In the genomic region with DNA sequence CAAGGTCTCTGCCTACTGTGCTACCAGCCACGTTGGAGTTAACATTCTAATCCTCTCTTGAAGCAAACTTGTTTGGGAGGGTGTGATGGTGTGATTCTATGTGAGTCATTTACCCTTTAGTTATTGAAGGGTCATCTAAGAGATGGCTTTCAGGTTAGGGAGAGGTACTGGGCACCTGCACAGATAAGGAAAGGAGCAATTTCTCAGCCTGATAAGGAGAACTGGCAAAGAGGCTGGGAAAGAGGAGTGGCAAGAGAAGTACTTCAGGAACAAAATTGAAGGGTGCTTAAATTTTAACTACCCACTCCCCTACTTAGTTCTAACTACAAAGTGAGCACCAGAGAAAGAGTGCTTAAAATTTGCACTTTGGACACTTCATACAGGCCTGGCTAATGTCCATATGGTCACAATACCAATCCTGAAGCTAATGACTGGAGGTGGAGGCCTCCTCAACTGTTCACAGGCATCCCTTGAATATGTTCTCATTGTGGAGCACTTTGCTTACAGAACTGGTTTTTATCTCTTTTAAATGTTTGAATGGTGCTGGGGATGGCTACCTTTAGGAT, we compare ENCODE assay signal across 21 mouse cellular contexts.
DNase-seq lines count a peak whose midpoint lies in the region; ATAC-seq and TF ChIP-seq lines count a peak whose summit lies in the region.
"Had no signal": no experiment of that assay in that cellular context is flagged by ENCODE, and none has a peak within 500 bp of the region (broad histone marks: within the 10 kb centered on the region; RNA-seq: fewer than 3 reads in every experiment).

No protein-coding gene starts in this region.

- WGBS in lung, embryonic 14.5 days, result 61% methylated on average over 1 of the region's 1 CpGs
- 54% methylated on average over 1 of the region's 1 CpGs for whole genome bisulfite sequencing in lung, embryonic 15.5 days
- 53% methylated on average over 1 of the region's 1 CpGs for WGBS in stomach, embryonic 16.5 days

- H3K4me3 ChIP-seq in lung, embryonic 14.5 days (ENCODE audit: low read depth, low read length), result no peak overlapping the region
- no peak overlapping the region for H3K4me3 ChIP-seq in lung, embryonic 15.5 days
- no peak overlapping the region for H3K4me3 ChIP-seq in stomach, embryonic 16.5 days (replicated peaks; ENCODE audit: low read length)
- H3K4me3 ChIP-seq: embryonic facial prominence, embryonic 13.5 days; forebrain, embryonic 12.5 days; heart, embryonic 10.5 days had no signal

- peak; percentile 75; the same call in 1 of the 2 replicates for ATAC-seq in lung, embryonic 14.5 days (ENCODE audit: insufficient read depth)
- peak; percentile 75 for ATAC-seq in lung, embryonic 15.5 days (ENCODE audit: borderline replicate concordance, extremely low read depth, low FRiP score, low TSS enrichment)
- no peak; the same call in 1 of the 2 replicates for ATAC-seq in stomach, embryonic 16.5 days (ENCODE audit: insufficient read depth, low FRiP score)
- ATAC-seq: activated CD4-positive, CD25-positive, alpha-beta regulatory T cell, adult 4 months; forebrain, embryonic 16.5 days; Patski had no signal

- H3K27me3 ChIP-seq in lung, embryonic 14.5 days (ENCODE audit: insufficient read depth, low read length), result no peaks in the 10 kb centered on the region
- H3K27me3 ChIP-seq in lung, embryonic 15.5 days, result no peaks in the 10 kb centered on the region; the same call in 1 of the 2 replicates
- no peaks in the 10 kb centered on the region for H3K27me3 ChIP-seq in stomach, embryonic 16.5 days (ENCODE audit: control insufficient read depth, insufficient read depth, low read length)
- H3K27me3 ChIP-seq: CH12.LX had no signal

- H3K9ac ChIP-seq in lung, embryonic 14.5 days, result no peak overlapping the region
- no peak overlapping the region for H3K9ac ChIP-seq in lung, embryonic 15.5 days
- H3K9ac ChIP-seq in stomach, embryonic 16.5 days (ENCODE audit: low read length), result no peak overlapping the region
- H3K9ac ChIP-seq: embryonic facial prominence, embryonic 13.5 days; forebrain, embryonic 12.5 days had no signal

- H3K4me1 ChIP-seq in lung, embryonic 14.5 days (ENCODE audit: insufficient read depth), result no peaks in the 10 kb centered on the region
- no peaks in the 10 kb centered on the region for H3K4me1 ChIP-seq in lung, embryonic 15.5 days
- H3K4me1 ChIP-seq in stomach, embryonic 16.5 days (ENCODE audit: control insufficient read depth, insufficient read depth, low read length), result no peaks in the 10 kb centered on the region
- H3K4me1 ChIP-seq: embryonic facial prominence, embryonic 13.5 days; forebrain, embryonic 12.5 days; heart, embryonic 10.5 days had no signal

- no peak for DNase-seq in lung, embryonic 14.5 days
- DNase-seq in lung, postnatal 4 days, result no peak
- peak; percentile 5 for DNase-seq in lung, postnatal 14 days
- DNase-seq in testis, postnatal 14 days (ENCODE audit: low spot score), result no peak
- DNase-seq in spleen, postnatal 10 days (ENCODE audit: low spot score in 2 of 2), result no peak
- DNase-seq: adrenal gland, postnatal 14 days; cerebellum, adult 11-12 months; cerebellum, adult 9-11 months; cerebellum, postnatal 36 days; gastrocnemius, postnatal 10 days; heart, adult 18-20 months; heart, postnatal 10 days had no signal

- H3K27ac ChIP-seq in lung, embryonic 14.5 days (ENCODE audit: low read depth), result no peak overlapping the region
- peak overlapping the region; percentile 61 for H3K27ac ChIP-seq in lung, embryonic 15.5 days
- H3K27ac ChIP-seq in stomach, embryonic 16.5 days (ENCODE audit: low read length), result peak overlapping the region; percentile 9; the same call in 1 of the 2 replicates
- H3K27ac ChIP-seq: embryonic facial prominence, embryonic 13.5 days; forebrain, embryonic 12.5 days; heart, embryonic 10.5 days had no signal

- TF ChIP-seq CTCF in lung, embryonic 14.5 days (IDR thresholded peaks at IDR 0.05; ENCODE audit: low read depth), result no peak

- H3K36me3 ChIP-seq in lung, embryonic 14.5 days (ENCODE audit: insufficient read depth), result no peaks in the 10 kb centered on the region
- no peaks in the 10 kb centered on the region for H3K36me3 ChIP-seq in lung, embryonic 15.5 days
- no peaks in the 10 kb centered on the region for H3K36me3 ChIP-seq in stomach, embryonic 16.5 days (ENCODE audit: control insufficient read depth, insufficient read depth, low read length)
- H3K36me3 ChIP-seq: embryonic facial prominence, embryonic 13.5 days; forebrain, embryonic 12.5 days; heart, embryonic 10.5 days had no signal

- H3K9me3 ChIP-seq in lung, embryonic 14.5 days (ENCODE audit: low read depth, low read length), result no peaks in the 10 kb centered on the region
- no peaks in the 10 kb centered on the region for H3K9me3 ChIP-seq in lung, embryonic 15.5 days
- H3K9me3 ChIP-seq in stomach, embryonic 16.5 days (replicated peaks; ENCODE audit: control insufficient read depth, low read length), result no peaks in the 10 kb centered on the region
- H3K9me3 ChIP-seq: embryonic facial prominence, embryonic 13.5 days; forebrain, embryonic 12.5 days; heart, embryonic 10.5 days had no signal

- H3K4me2 ChIP-seq in lung, embryonic 14.5 days, result no peak overlapping the region
- H3K4me2 ChIP-seq in lung, embryonic 15.5 days, result no peak overlapping the region
- H3K4me2 ChIP-seq in stomach, embryonic 16.5 days (ENCODE audit: low read depth, low read length), result no peak overlapping the region
- H3K4me2 ChIP-seq: embryonic facial prominence, embryonic 13.5 days; forebrain, embryonic 12.5 days had no signal
